Mouse (Mus musculus) inflammation-experienced regulatory T-cells, adult 6 months (primary cell): ENCODE data around the gene Tcf7l2. TPM values are rescaled to one million over a fixed set of nuclear protein-coding genes. Genes with fewer than 3 reads are reported as not detected.

Experiments used
- ATAC-seq: one replicate; pipeline ENCODE4 v1.8.0; 2017
- polyA plus RNA-seq, 3 experiments: library from polyadenylated mRNA; unstranded; fragments of 100-300 nt; shearing (Covaris generic); gene quantifications; one replicate each; pipeline ENCODE4 v1.2.1; 2017

Gene Tcf7l2
- polyA plus RNA-seq, 3 experiments from 2014 or later: 0.75 to 1.0 (median 0.88) TPM

DNA sequence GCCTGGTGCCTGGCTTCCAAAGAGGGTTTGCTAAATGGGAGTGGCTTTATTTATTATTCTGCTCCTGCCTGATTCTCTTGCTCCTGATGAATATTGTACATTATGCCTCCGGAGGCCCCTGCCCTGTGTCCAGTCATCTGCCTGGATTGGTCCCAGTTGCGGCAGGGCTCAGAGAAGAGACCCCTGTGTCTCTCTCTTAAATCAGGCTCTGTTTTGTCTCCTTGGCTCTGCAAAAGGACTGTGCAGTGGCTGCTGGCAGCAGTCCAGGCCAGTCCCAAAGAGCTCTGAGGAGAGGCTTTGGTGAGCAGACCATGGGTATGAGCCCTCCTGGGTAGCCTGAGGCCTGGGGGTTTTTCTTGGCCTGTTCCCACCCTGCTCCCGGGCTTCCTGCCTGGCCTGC lies 211.6 kb downstream of the Tcf7l2 start:
- ATAC-seq: no peak

GRCm38 (mm10) chr19:55955126-55955525 lies 213.5 kb downstream of the Tcf7l2 start:
- ATAC-seq: no peak

GRCm38 (mm10) chr19:55956745-55957144 lies 215.1 kb downstream of the Tcf7l2 start:
- no peak for ATAC-seq

DNA sequence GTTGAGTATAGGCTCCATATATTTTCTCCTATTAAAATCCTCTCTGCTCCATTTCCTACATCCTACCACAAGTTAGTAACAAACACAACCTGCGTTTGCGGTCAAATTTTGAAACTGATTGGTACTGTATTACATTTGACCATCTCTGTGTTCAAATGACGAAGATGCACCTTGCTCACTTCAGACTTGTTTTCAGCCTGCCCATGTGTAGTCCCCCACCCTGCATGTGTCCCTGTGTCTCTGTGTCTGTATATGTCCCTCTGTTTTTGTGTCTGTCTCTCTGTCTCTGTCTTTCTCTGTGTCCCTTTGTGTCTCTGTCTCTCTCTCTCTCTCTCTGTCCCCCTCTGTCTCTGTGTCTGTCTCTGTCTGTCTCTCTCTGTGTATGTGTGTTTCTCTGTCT lies 222.8 kb downstream of the Tcf7l2 start:
- ATAC-seq: no peak

DNA sequence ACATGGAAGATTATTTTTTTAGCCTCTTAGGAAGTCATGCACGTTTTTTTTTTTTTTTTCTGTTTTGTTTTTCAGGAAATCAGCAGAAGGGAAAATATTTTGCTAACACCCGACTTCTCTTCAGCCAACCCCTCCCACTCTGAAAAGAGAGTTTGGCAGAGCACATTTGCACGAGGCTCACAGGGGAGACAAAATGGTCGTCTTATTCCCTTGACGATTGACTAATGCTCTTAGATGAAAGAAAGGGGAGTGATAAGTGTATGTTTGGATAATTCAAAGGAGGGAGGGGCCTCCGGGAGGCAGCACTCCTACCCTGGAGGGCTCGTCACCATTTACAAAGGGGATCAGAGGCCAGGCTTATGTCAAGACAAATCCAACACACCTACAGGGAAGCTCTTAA lies 224.4 kb downstream of the Tcf7l2 start:
- no peak for ATAC-seq

DNA sequence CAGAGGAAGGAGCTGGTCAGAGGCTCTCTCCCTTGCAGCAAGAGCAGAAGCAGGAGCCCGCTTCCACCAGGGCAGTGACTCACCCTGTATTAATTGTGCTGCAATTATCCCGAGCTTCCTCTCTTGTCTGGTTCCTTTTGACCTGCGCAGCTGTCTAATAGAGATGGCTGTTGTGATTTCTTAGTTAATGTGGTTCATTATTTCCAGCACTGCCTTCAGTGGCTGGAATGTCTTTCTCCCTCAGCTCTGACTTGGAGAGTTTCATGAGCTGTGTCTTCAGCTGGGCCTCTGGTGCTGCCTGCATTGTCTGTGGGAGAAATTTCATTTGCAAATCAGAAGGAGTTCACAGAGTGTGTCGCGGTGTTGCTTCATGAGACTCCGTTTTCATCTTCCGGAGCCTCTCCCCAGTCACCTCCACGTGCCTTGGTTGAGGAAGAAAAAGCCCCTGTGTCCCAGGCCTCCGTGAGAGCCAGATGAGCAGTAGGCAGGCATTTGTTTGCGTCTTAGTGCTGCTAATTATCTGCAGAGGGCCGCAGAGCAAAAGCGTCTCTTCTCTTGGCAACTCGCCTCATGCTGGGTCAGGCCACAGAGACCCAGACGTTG lies 228.4 kb downstream of the Tcf7l2 start:
- no peak for ATAC-seq

GRCm38 (mm10) chr19:55976073-55976472 lies 234.5 kb downstream of the Tcf7l2 start:
- no peak for ATAC-seq
